9 mouse cellular contexts compared by ENCODE assay signal in the genomic region with DNA sequence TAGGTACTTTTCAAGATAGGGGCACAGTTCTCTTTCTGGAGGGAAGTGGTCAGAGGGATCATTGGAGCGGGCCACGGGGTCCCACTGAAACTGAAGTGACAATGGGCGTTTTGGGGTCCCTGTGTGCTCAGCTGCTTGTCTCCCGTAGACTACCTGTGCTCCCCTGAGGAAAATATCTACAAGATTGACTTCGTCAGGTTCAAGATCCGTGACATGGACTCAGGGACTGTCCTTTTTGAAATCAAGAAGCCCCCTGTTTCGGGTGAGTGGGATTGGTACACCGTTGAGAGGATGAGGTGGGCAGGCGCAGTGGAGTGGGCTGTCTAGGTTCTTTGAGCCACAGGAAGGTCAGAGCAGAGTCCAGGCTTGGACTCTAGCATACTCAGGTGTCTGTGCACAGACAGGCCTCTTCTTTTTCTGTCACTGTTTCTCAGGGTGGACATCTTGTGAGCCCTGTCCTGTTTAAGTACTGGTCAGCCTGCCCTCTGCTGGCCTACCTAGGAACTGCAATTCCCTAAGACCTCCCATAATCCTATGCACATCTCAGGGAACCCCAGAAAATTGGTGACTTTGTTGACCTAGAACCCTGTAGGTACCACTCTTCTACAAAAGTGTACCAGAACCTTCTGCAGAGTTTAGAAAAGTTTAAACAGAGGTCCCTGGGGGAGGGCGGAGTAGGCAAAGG. TPM values are rescaled to one million over a fixed set of nuclear protein-coding genes. Genes with fewer than 3 reads are reported as not detected.
DNase-seq lines count a peak whose midpoint lies in the region; ATAC-seq and TF ChIP-seq lines count a peak whose summit lies in the region.
"Had no signal": no experiment of that assay in that cellular context is flagged by ENCODE, and none has a peak within 500 bp of the region (broad histone marks: within the 10 kb centered on the region; RNA-seq: fewer than 3 reads in every experiment).

No protein-coding gene starts in this region.

- TF ChIP-seq CTCF in layer of hippocampus, adult 2 months (conservative IDR thresholded peaks at IDR 0.05): peak; percentile 96
- peak; percentile 93 for TF ChIP-seq CTCF in Patski (IDR thresholded peaks at IDR 0.05)

- POLR2A ChIA-PET in Patski (lab: Charles Lee): interaction anchor here (0.6 to 1.8 kb wide), 3 partner anchors 14 to 845 kb away, joined by 3 to 6 read pairs (median 6); no protein-coding TSS in a partner anchor

- intact Hi-C loops in heart, postnatal 36 days (cut with DNase I): loop anchor here (5.0 kb wide), 1 partner anchor 85 kb away; a partner anchor contains a TSS

- WGBS in liver, embryonic 15.5 days (ENCODE audit: insufficient replicate concordance): 75% methylated on average over 10 of the region's 10 CpGs

- H3K27ac ChIP-seq in layer of hippocampus, adult 2 months: no peak overlapping the region
- H3K27ac ChIP-seq in liver, embryonic 15.5 days (replicated peaks): peak overlapping the region; percentile 69
- H3K27ac ChIP-seq: heart, embryonic 13.5 days had no signal

- no peak for ATAC-seq in Patski
- ATAC-seq in liver, embryonic 15.5 days (ENCODE audit: insufficient read depth): no peak
- no peak for ATAC-seq in monocyte, adult 5-6 weeks (replicated peaks; ENCODE audit: insufficient number of reproducible peaks, low FRiP score, low TSS enrichment, poor library complexity, severe bottlenecking)

- CTCF ChIA-PET in Patski (lab: Charles Lee): interaction anchor here (0.9 to 1.4 kb wide), 3 partner anchors 50 to 61 kb away, joined by 3 to 4 read pairs (median 4); no protein-coding TSS in a partner anchor

- H3K4me2 ChIP-seq in liver, embryonic 15.5 days: no peak overlapping the region
- H3K4me2 ChIP-seq: heart, embryonic 13.5 days had no signal

- H3K9me3 ChIP-seq in liver, embryonic 15.5 days (replicated peaks): no peaks in the 10 kb centered on the region
- H3K9me3 ChIP-seq: heart, embryonic 13.5 days had no signal

- H3K27me3 ChIP-seq in Patski: no peaks in the 10 kb centered on the region
- H3K27me3 ChIP-seq in liver, embryonic 15.5 days: no peaks in the 10 kb centered on the region
- H3K27me3 ChIP-seq: heart, embryonic 13.5 days had no signal

- in situ Hi-C loops in Patski (cut with MboI; ENCODE audit: low pct_unique_long_range_greater_than_20kb): no loop called here

- peaks cover 77% of the 10 kb centered on the region for H3K4me1 ChIP-seq in liver, embryonic 15.5 days (replicated peaks)

- H3K36me3 ChIP-seq in liver, embryonic 15.5 days (replicated peaks): peaks cover 15% of the 10 kb centered on the region

- no peak overlapping the region for H3K4me3 ChIP-seq in layer of hippocampus, adult 2 months
- no peak overlapping the region for H3K4me3 ChIP-seq in liver, embryonic 15.5 days (replicated peaks)
- H3K4me3 ChIP-seq: heart, embryonic 13.5 days had no signal

- DNase-seq in layer of hippocampus, adult 2 months (ENCODE audit: low spot score in 2 of 2): peak; percentile 56 to 71
- DNase-seq in layer of hippocampus, postnatal 36 days: no peak
- no peak for DNase-seq in Patski (ENCODE audit: low read depth, low spot score)
- DNase-seq in cerebellum, postnatal 25 days: peak; percentile 83 to 90
- DNase-seq in heart, postnatal 36 days: peak; percentile 73 to 81
- peak; percentile 90 for DNase-seq in retina, postnatal 1 day

- no peak overlapping the region for H3K9ac ChIP-seq in liver, embryonic 15.5 days

RNA-seq across cellular contexts. Expression of a gene that starts 3.9 kb away (rescaled TPM):
- total RNA-seq in layer of hippocampus, adult 2 months (2021): 10 to 100 TPM; 27.8 to 33.9 TPM
- 10 to 100 TPM; 31.6 to 36.4 TPM for total RNA-seq in layer of hippocampus, postnatal 36 days (2021)
- polyA plus RNA-seq in Patski (2021): 55.0 TPM
- 1 to 10 TPM; 5.3 to 6.2 TPM for total RNA-seq in heart, postnatal 36 days (2021)
- 27.4 and 29.4 TPM in 2 replicates for polyA plus RNA-seq in liver, embryonic 15.5 days (2015; fragmentation: Nextera tagmentation; extraction: Ambion mirVana)
- total RNA-seq in monocyte, adult 5-6 weeks (2017): 88.0 to 122 TPM (median 99.7 TPM) in 3 replicates

RNA-seq across cellular contexts. Expression of a gene that starts 19.0 kb away (rescaled TPM):
- 10 to 100 TPM; 58.2 to 59.9 TPM for total RNA-seq in layer of hippocampus, adult 2 months (2021)
- total RNA-seq in layer of hippocampus, postnatal 36 days (2021): 10 to 100 TPM; 57.9 to 59.0 TPM
- polyA plus RNA-seq in Patski (2021): 96.5 TPM
- total RNA-seq in heart, postnatal 36 days (2021): 10 to 100 TPM; 22.7 to 24.1 TPM
- polyA plus RNA-seq in liver, embryonic 15.5 days (2015; fragmentation: Nextera tagmentation; extraction: Ambion mirVana): 31.1 and 33.3 TPM in 2 replicates
- total RNA-seq in monocyte, adult 5-6 weeks (2017): 17.5 to 25.1 TPM (median 18.5 TPM) in 3 replicates

RNA-seq across cellular contexts. Expression of a gene that starts 24.4 kb away (rescaled TPM):
- total RNA-seq in layer of hippocampus, adult 2 months (2021): 100 to 1,000 TPM; 853 to 900 TPM
- 100 to 1,000 TPM; 781 to 864 TPM for total RNA-seq in layer of hippocampus, postnatal 36 days (2021)
- 0.32 TPM for polyA plus RNA-seq in Patski (2021)
- 1 to 10 TPM in 1 of 2 experiments, under 1 TPM in 1; 0.68 to 1.6 TPM for total RNA-seq in heart, postnatal 36 days (2021)
- polyA plus RNA-seq in liver, embryonic 15.5 days (2015; fragmentation: Nextera tagmentation; extraction: Ambion mirVana): 10.5 and 13.3 TPM in 2 replicates
- 0.78 to 8.6 TPM (median 1.3 TPM) in 3 replicates for total RNA-seq in monocyte, adult 5-6 weeks (2017)

RNA-seq across cellular contexts. Expression of a gene that starts 39.1 kb away (rescaled TPM):
- not detected for total RNA-seq in layer of hippocampus, adult 2 months (2021)
- not detected for total RNA-seq in layer of hippocampus, postnatal 36 days (2021)
- polyA plus RNA-seq in Patski (2021): 0.37 TPM
- total RNA-seq in heart, postnatal 36 days (2021): not detected
- polyA plus RNA-seq in liver, embryonic 15.5 days (2015; fragmentation: Nextera tagmentation; extraction: Ambion mirVana): not detected in 2 replicates
- not detected in 3 replicates for total RNA-seq in monocyte, adult 5-6 weeks (2017)

RNA-seq across cellular contexts. Expression of a gene that starts 45.9 kb away (rescaled TPM):
- 1 to 10 TPM; 8.3 to 8.5 TPM for total RNA-seq in layer of hippocampus, adult 2 months (2021)
- 10 to 100 TPM in 1 of 2 experiments, 1 to 10 TPM in 1; 6.9 to 10.1 TPM for total RNA-seq in layer of hippocampus, postnatal 36 days (2021)
- 45.2 TPM for polyA plus RNA-seq in Patski (2021)
- under 1 TPM; 0.54 to 0.58 TPM for total RNA-seq in heart, postnatal 36 days (2021)
- 34.8 and 35.0 TPM in 2 replicates for polyA plus RNA-seq in liver, embryonic 15.5 days (2015; fragmentation: Nextera tagmentation; extraction: Ambion mirVana)
- total RNA-seq in monocyte, adult 5-6 weeks (2017): 0.64 to 3.1 TPM (median 1.4 TPM) in 3 replicates

Comparison
In these comparisons a context has a peak if more than half of its experiments do, and no peak if none do; other contexts are left out.
1. DNase-seq: peak in layer of hippocampus, adult 2 months (2 of 2), cerebellum, postnatal 25 days (2 of 2), heart, postnatal 36 days (2 of 2) and retina, postnatal 1 day (single experiment); none in layer of hippocampus, postnatal 36 days (0 of 2) and Patski (single experiment).
2. RNA of a gene that starts 24.4 kb away (total RNA-seq): 853 to 900 TPM in layer of hippocampus, adult 2 months and 781 to 864 TPM in layer of hippocampus, postnatal 36 days; 0.68 to 1.6 TPM in heart, postnatal 36 days and 0.78 to 8.6 TPM in monocyte, adult 5-6 weeks; every median in the first group is over 10 times any median in the second.